Mouse (Mus musculus): ENCODE measurements at regions not wholly inside any gene's neighbourhood (a gene's known extent, or its start where the extent isn't known, plus 50 kb on each side); places are given as distances from the start of the nearest gene placed in this dataset.

- Histone ChIP-seq H3K9me3 (ENCODE audit: control insufficient read depth, low read length) (no peaks in the 10 kb centered on the region), H3K27ac (ENCODE audit: low read depth, low read length) (no peak overlapping the region), H3K4me2 (replicated peaks; ENCODE audit: low read depth, low read length) (no peak overlapping the region), H3K9ac (ENCODE audit: low read depth, low read length) (no peak overlapping the region), H3K4me1 (ENCODE audit: control insufficient read depth, insufficient read depth, low read length) (no peaks in the 10 kb centered on the region), H3K27me3 (ENCODE audit: control insufficient read depth, insufficient read depth, low read length) (no peaks in the 10 kb centered on the region), H3K36me3 (ENCODE audit: control insufficient read depth, insufficient read depth, low read length) (no peaks in the 10 kb centered on the region), H3K4me3 (ENCODE audit: low read length) (no peak overlapping the region)
- ATAC-seq (ENCODE audit: low FRiP score, low TSS enrichment): no peak
Measured at GRCm38 (mm10) chr11:17546286-17546685, 288.9 kb downstream of the C1d start.

GRCm38 (mm10) chr11:17549148-17549547 is 291.8 kb downstream of the C1d start:
- WGBS: 86% methylated on average over 5 of the region's 5 CpGs
- H3K27me3 ChIP-seq (ENCODE audit: control insufficient read depth, insufficient read depth, low read length): no peaks in the 10 kb centered on the region
- H3K27ac ChIP-seq (ENCODE audit: low read depth, low read length): no peak overlapping the region
- no peak overlapping the region for H3K4me2 ChIP-seq (replicated peaks; ENCODE audit: low read depth, low read length)
- H3K4me3 ChIP-seq (ENCODE audit: low read length): no peak overlapping the region
- ATAC-seq (ENCODE audit: low FRiP score, low TSS enrichment): no peak
- no peak overlapping the region for H3K9ac ChIP-seq (ENCODE audit: low read depth, low read length)
- no peaks in the 10 kb centered on the region for H3K36me3 ChIP-seq (ENCODE audit: control insufficient read depth, insufficient read depth, low read length)
- no peaks in the 10 kb centered on the region for H3K4me1 ChIP-seq (ENCODE audit: control insufficient read depth, insufficient read depth, low read length)
- no peaks in the 10 kb centered on the region for H3K9me3 ChIP-seq (ENCODE audit: control insufficient read depth, low read length)

- 72% methylated on average over 3 of the region's 3 CpGs for WGBS
- H3K27me3 ChIP-seq (ENCODE audit: control insufficient read depth, insufficient read depth, low read length): no peaks in the 10 kb centered on the region
- H3K4me3 ChIP-seq (ENCODE audit: low read length): no peak overlapping the region
- H3K9ac ChIP-seq (ENCODE audit: low read depth, low read length): no peak overlapping the region
- H3K36me3 ChIP-seq (ENCODE audit: control insufficient read depth, insufficient read depth, low read length): no peaks in the 10 kb centered on the region
- ATAC-seq (ENCODE audit: low FRiP score, low TSS enrichment): no peak
- no peak overlapping the region for H3K27ac ChIP-seq (ENCODE audit: low read depth, low read length)
- no peaks in the 10 kb centered on the region for H3K4me1 ChIP-seq (ENCODE audit: control insufficient read depth, insufficient read depth, low read length)
- H3K9me3 ChIP-seq (ENCODE audit: control insufficient read depth, low read length): no peaks in the 10 kb centered on the region
- no peak overlapping the region for H3K4me2 ChIP-seq (replicated peaks; ENCODE audit: low read depth, low read length)
Measured at GRCm38 (mm10) chr11:17555276-17555675, 297.9 kb downstream of the C1d start.

- no peaks in the 10 kb centered on the region for H3K36me3 ChIP-seq (ENCODE audit: control insufficient read depth, insufficient read depth, low read length)
- H3K9ac ChIP-seq (ENCODE audit: low read depth, low read length): no peak overlapping the region
- 85% methylated on average over 3 of the region's 3 CpGs for WGBS
- H3K4me2 ChIP-seq (replicated peaks; ENCODE audit: low read depth, low read length): no peak overlapping the region
- no peak for ATAC-seq (ENCODE audit: low FRiP score, low TSS enrichment)
- H3K9me3 ChIP-seq (ENCODE audit: control insufficient read depth, low read length): no peaks in the 10 kb centered on the region
- H3K4me3 ChIP-seq (ENCODE audit: low read length): no peak overlapping the region
- H3K27me3 ChIP-seq (ENCODE audit: control insufficient read depth, insufficient read depth, low read length): no peaks in the 10 kb centered on the region
- H3K27ac ChIP-seq (ENCODE audit: low read depth, low read length): no peak overlapping the region
- H3K4me1 ChIP-seq (ENCODE audit: control insufficient read depth, insufficient read depth, low read length): no peaks in the 10 kb centered on the region
Measured at GRCm38 (mm10) chr11:17591780-17592487, 334.6 kb downstream of the C1d start.

- no peak overlapping the region for H3K4me2 ChIP-seq (replicated peaks; ENCODE audit: low read depth, low read length)
- peak overlapping the region; percentile 61; the same call in 1 of the 2 replicates for H3K27ac ChIP-seq (ENCODE audit: low read depth, low read length)
- no peak for ATAC-seq (ENCODE audit: low FRiP score, low TSS enrichment)
- 0 out of 2 replicates have a peak, but pooled peaks cover 3% of the 10 kb centered on the region for H3K4me1 ChIP-seq (ENCODE audit: control insufficient read depth, insufficient read depth, low read length)
- H3K9ac ChIP-seq (ENCODE audit: low read depth, low read length): no peak overlapping the region
- no peaks in the 10 kb centered on the region for H3K36me3 ChIP-seq (ENCODE audit: control insufficient read depth, insufficient read depth, low read length)
- no peak overlapping the region for H3K4me3 ChIP-seq (ENCODE audit: low read length)
- no peaks in the 10 kb centered on the region for H3K27me3 ChIP-seq (ENCODE audit: control insufficient read depth, insufficient read depth, low read length)
- WGBS: 67% methylated on average over 6 of the region's 6 CpGs
- no peaks in the 10 kb centered on the region for H3K9me3 ChIP-seq (ENCODE audit: control insufficient read depth, low read length)
Measured at GRCm38 (mm10) chr11:17603726-17604493, 346.5 kb downstream of the C1d start.

GRCm38 (mm10) chr11:17620462-17621248 is 333.0 kb downstream of the Etaa1 start:
- ATAC-seq (ENCODE audit: low FRiP score, low TSS enrichment): no peak
- Histone ChIP-seq H3K4me3 (ENCODE audit: low read length) (no peak overlapping the region), H3K27ac (ENCODE audit: low read depth, low read length) (no peak overlapping the region), H3K36me3 (ENCODE audit: control insufficient read depth, insufficient read depth, low read length) (no peaks in the 10 kb centered on the region), H3K4me1 (ENCODE audit: control insufficient read depth, insufficient read depth, low read length) (no peaks in the 10 kb centered on the region), H3K9me3 (ENCODE audit: control insufficient read depth, low read length) (no peaks in the 10 kb centered on the region), H3K9ac (ENCODE audit: low read depth, low read length) (no peak overlapping the region), H3K27me3 (ENCODE audit: control insufficient read depth, insufficient read depth, low read length) (no peaks in the 10 kb centered on the region), H3K4me2 (replicated peaks; ENCODE audit: low read depth, low read length) (no peak overlapping the region)
- WGBS: 63% methylated on average over 3 of the region's 3 CpGs

- no peak overlapping the region for H3K4me3 ChIP-seq (ENCODE audit: low read length)
- H3K27me3 ChIP-seq (ENCODE audit: control insufficient read depth, insufficient read depth, low read length): no peaks in the 10 kb centered on the region
- WGBS: 57% methylated on average over 2 of the region's 2 CpGs
- H3K9ac ChIP-seq (ENCODE audit: low read depth, low read length): no peak overlapping the region
- H3K4me1 ChIP-seq (ENCODE audit: control insufficient read depth, insufficient read depth, low read length): 0 out of 2 replicates have a peak, but pooled peaks cover 7% of the 10 kb centered on the region
- H3K27ac ChIP-seq (ENCODE audit: low read depth, low read length): peak overlapping the region; percentile 51; the same call in 1 of the 2 replicates
- ATAC-seq (ENCODE audit: low FRiP score, low TSS enrichment): peak; percentile 96
- H3K9me3 ChIP-seq (ENCODE audit: control insufficient read depth, low read length): no peaks in the 10 kb centered on the region
- no peak overlapping the region for H3K4me2 ChIP-seq (replicated peaks; ENCODE audit: low read depth, low read length)
- H3K36me3 ChIP-seq (ENCODE audit: control insufficient read depth, insufficient read depth, low read length): no peaks in the 10 kb centered on the region
Measured at GRCm38 (mm10) chr11:17629541-17630171, 324.0 kb downstream of the Etaa1 start.

- no peak overlapping the region for H3K4me2 ChIP-seq (replicated peaks; ENCODE audit: low read depth, low read length)
- H3K9ac ChIP-seq (ENCODE audit: low read depth, low read length): no peak overlapping the region
- H3K36me3 ChIP-seq (ENCODE audit: control insufficient read depth, insufficient read depth, low read length): no peaks in the 10 kb centered on the region
- no peak overlapping the region for H3K27ac ChIP-seq (ENCODE audit: low read depth, low read length)
- no peaks in the 10 kb centered on the region for H3K9me3 ChIP-seq (ENCODE audit: control insufficient read depth, low read length)
- WGBS: 17% methylated on average over 1 of the region's 1 CpGs
- ATAC-seq (ENCODE audit: low FRiP score, low TSS enrichment): peak; percentile 68; the same call in 1 of the 2 replicates
- no peaks in the 10 kb centered on the region for H3K27me3 ChIP-seq (ENCODE audit: control insufficient read depth, insufficient read depth, low read length)
- H3K4me1 ChIP-seq (ENCODE audit: control insufficient read depth, insufficient read depth, low read length): 0 out of 2 replicates have a peak, but pooled peaks cover 7% of the 10 kb centered on the region
- no peak overlapping the region for H3K4me3 ChIP-seq (ENCODE audit: low read length)
Measured at GRCm38 (mm10) chr11:17630172-17630553, 323.5 kb downstream of the Etaa1 start.
